Mouse (Mus musculus) megakaryocyte, embryonic 14.5 days (primary cell): ENCODE data around the gene Rtraf.

Source experiments
- FLI1 ChIP-seq: IDR thresholded peaks from 2 replicates; pipeline ENCODE4 v1.6.1; 2012; ENCODE audit warnings: low read length, inconsistent platforms, mixed read lengths
- GATA1 ChIP-seq: IDR thresholded peaks from 3 replicates; pipeline ENCODE4 v1.6.1; 2012; ENCODE audit warnings: mixed read lengths, low read length, inconsistent platforms, borderline replicate concordance

GRCm38 (mm10) chr14:19817949-19818348, 5.7 kb downstream of the Rtraf start:
- TF ChIP-seq GATA1 (no peak), FLI1 (no peak)
